In genomic region chr13:62854666-62855065, GRCm38 (mm10) we compare ENCODE assay signal across 8 mouse cellular contexts. TPM values are rescaled to one million over a fixed set of nuclear protein-coding genes. Genes with fewer than 3 reads are reported as not detected.
DNase-seq lines count a peak whose midpoint lies in the region; ATAC-seq and TF ChIP-seq lines count a peak whose summit lies in the region.

No protein-coding gene starts in this region.

- no peak overlapping the region for H3K4me2 ChIP-seq in embryonic facial prominence, embryonic 11.5 days (ENCODE audit: low read depth, low read length)
- peak overlapping the region; percentile 6; the same call in 1 of the 2 replicates for H3K4me2 ChIP-seq in lung, embryonic 16.5 days (ENCODE audit: low read depth, low read length)

- no peak overlapping the region for H3K27ac ChIP-seq in embryonic facial prominence, embryonic 11.5 days (replicated peaks; ENCODE audit: low read depth, low read length)
- no peak overlapping the region for H3K27ac ChIP-seq in lung, embryonic 16.5 days (ENCODE audit: low read length)

- intact Hi-C loops in heart, postnatal 10 days (cut with DNase I): loop anchor here (2.0 to 10.0 kb wide), 3 partner anchors 90 to 387 kb away; partner anchors contain the start of gene Gm49359

- no peak overlapping the region for H3ac ChIP-seq in C2C12 (ENCODE audit: control insufficient read depth, insufficient read length, low read depth)

- no peaks in the 10 kb centered on the region for H3K4me1 ChIP-seq in embryonic facial prominence, embryonic 11.5 days (ENCODE audit: control insufficient read depth, insufficient read depth, low read length)
- peaks cover 7% of the 10 kb centered on the region; the same call in 1 of the 2 replicates for H3K4me1 ChIP-seq in lung, embryonic 16.5 days (replicated peaks; ENCODE audit: control insufficient read depth, insufficient read depth, low read length)

- DNase-seq in adrenal gland, postnatal 10 days: peak; percentile 93
- DNase-seq in embryonic facial prominence, embryonic 11.5 days (ENCODE audit: low spot score): peak; percentile 73
- peak; percentile 71 to 88 for DNase-seq in heart, postnatal 10 days
- DNase-seq in layer of hippocampus, adult 18-20 months (ENCODE audit: low spot score in 2 of 2): peak; percentile 11 to 77
- peak; percentile 85 for DNase-seq in ovary, postnatal 14 days (ENCODE audit: low spot score)
- peak; percentile 70 for DNase-seq in thymus, postnatal 25 days

- H3K9me3 ChIP-seq in embryonic facial prominence, embryonic 11.5 days (replicated peaks; ENCODE audit: control insufficient read depth, low read length): no peaks in the 10 kb centered on the region
- H3K9me3 ChIP-seq in lung, embryonic 16.5 days (ENCODE audit: control insufficient read depth, low read length): no peaks in the 10 kb centered on the region

- no peaks in the 10 kb centered on the region for H3K79me3 ChIP-seq in C2C12 (ENCODE audit: low read depth)

- TF ChIP-seq CTCF in C2C12 (IDR thresholded peaks at IDR 0.05; ENCODE audit: control insufficient read depth, insufficient read depth, insufficient read length): peak; percentile 80

- H3K27me3 ChIP-seq in C2C12 (ENCODE audit: control insufficient read depth, insufficient read depth, insufficient read length): peaks cover 12% of the 10 kb centered on the region
- H3K27me3 ChIP-seq in embryonic facial prominence, embryonic 11.5 days (ENCODE audit: control insufficient read depth, insufficient read depth, low read length): no peaks in the 10 kb centered on the region
- H3K27me3 ChIP-seq in lung, embryonic 16.5 days (ENCODE audit: control insufficient read depth, insufficient read depth, low read depth, low read length): no peaks in the 10 kb centered on the region

- H3K9ac ChIP-seq in embryonic facial prominence, embryonic 11.5 days (replicated peaks; ENCODE audit: low read length): no peak overlapping the region
- H3K9ac ChIP-seq in lung, embryonic 16.5 days (ENCODE audit: low read length): no peak overlapping the region

- ATAC-seq in embryonic facial prominence, embryonic 11.5 days (replicated peaks; ENCODE audit: insufficient number of reproducible peaks, low FRiP score, low TSS enrichment, low read depth): no peak
- no peak for ATAC-seq in lung, embryonic 16.5 days (ENCODE audit: low read depth)

- no peaks in the 10 kb centered on the region for H3K79me2 ChIP-seq in C2C12 (ENCODE audit: control insufficient read depth, insufficient read depth)

- H3K36me3 ChIP-seq in C2C12 (ENCODE audit: control insufficient read depth, insufficient read depth): no peaks in the 10 kb centered on the region
- H3K36me3 ChIP-seq in embryonic facial prominence, embryonic 11.5 days (replicated peaks; ENCODE audit: control insufficient read depth, insufficient read depth, low read depth, low read length): no peaks in the 10 kb centered on the region
- no peaks in the 10 kb centered on the region for H3K36me3 ChIP-seq in lung, embryonic 16.5 days (ENCODE audit: control insufficient read depth, insufficient read depth, low read length)

- no peak overlapping the region for H3K4me3 ChIP-seq in C2C12 (ENCODE audit: insufficient read depth, poor library complexity, severe bottlenecking)
- H3K4me3 ChIP-seq in embryonic facial prominence, embryonic 11.5 days (ENCODE audit: low read depth, low read length): no peak overlapping the region
- no peak overlapping the region for H3K4me3 ChIP-seq in lung, embryonic 16.5 days (ENCODE audit: low read length)

- WGBS in embryonic facial prominence, embryonic 11.5 days: 12% methylated on average over 15 of the region's 15 CpGs
- WGBS in lung, embryonic 16.5 days: 11% methylated on average over 15 of the region's 15 CpGs

TF ChIP-seq in C2C12, 6 proteins besides CTCF, POLR2A, EP300 and RAD21:
- TF ChIP-seq CEBPB (IDR thresholded peaks at IDR 0.05; ENCODE audit: low read depth): no peak
- TF ChIP-seq USF1 (IDR thresholded peaks at IDR 0.05; ENCODE audit: low read depth): no peak
- no peak for TF ChIP-seq FOSL1 (IDR thresholded peaks at IDR 0.05; ENCODE audit: insufficient read depth, low read length, poor library complexity, severe bottlenecking)
- no peak for TF ChIP-seq MYOG (IDR thresholded peaks at IDR 0.05; ENCODE audit: control insufficient read depth, extremely low read depth, insufficient read length)
- no peak for TF ChIP-seq MAX (IDR thresholded peaks at IDR 0.05)

RNA-seq across cellular contexts. Expression of gene Fbp2, which starts 3.6 kb away (rescaled TPM):
- not detected for polyA plus RNA-seq in C2C12 (2012; fragmentation: generic; extraction: Trizol)
- total RNA-seq in adrenal gland, postnatal 10 days (2021): 10 to 100 TPM in 1 of 2 experiments, 1 to 10 TPM in 1; 9.1 to 29.7 TPM
- 0.21 and 0.22 TPM in 2 replicates for polyA plus RNA-seq in embryonic facial prominence, embryonic 11.5 days (2014; fragmentation: Nextera tagmentation; extraction: Ambion mirVana)
- total RNA-seq in heart, postnatal 10 days (2021): 10 to 100 TPM; 33.8 to 39.5 TPM
- total RNA-seq in layer of hippocampus, adult 18-20 months (2021): not detected
- polyA plus RNA-seq in lung, embryonic 16.5 days (2015; fragmentation: Nextera tagmentation; extraction: Ambion mirVana): 0.73 and 1.4 TPM in 2 replicates

RNA-seq across cellular contexts. Expression of gene Fbp1, which starts 33.4 kb away (rescaled TPM):
- not detected for polyA plus RNA-seq in C2C12 (2012; fragmentation: generic; extraction: Trizol)
- 100 to 1,000 TPM; 112 to 337 TPM for total RNA-seq in adrenal gland, postnatal 10 days (2021)
- 0.31 TPM in 1 of 2 replicates, not detected in the other for polyA plus RNA-seq in embryonic facial prominence, embryonic 11.5 days (2014; fragmentation: Nextera tagmentation; extraction: Ambion mirVana)
- not detected for total RNA-seq in heart, postnatal 10 days (2021)
- under 1 TPM in 1 of 2 experiments, not detected in 1; 0.57 TPM for total RNA-seq in layer of hippocampus, adult 18-20 months (2021)
- polyA plus RNA-seq in lung, embryonic 16.5 days (2015; fragmentation: Nextera tagmentation; extraction: Ambion mirVana): 2.1 and 3.6 TPM in 2 replicates

Comparison
In these comparisons a context has a peak if more than half of its experiments do, and no peak if none do; other contexts are left out.
1. RNA of gene Fbp2, which starts 3.6 kb away (total RNA-seq): 33.8 to 39.5 TPM in heart, postnatal 10 days and 9.1 to 29.7 TPM in adrenal gland, postnatal 10 days; not detected in layer of hippocampus, adult 18-20 months; every median in the first group is over 4 times any median in the second.
2. RNA of gene Fbp1, which starts 33.4 kb away (total RNA-seq): 112 to 337 TPM in adrenal gland, postnatal 10 days; 0.57 TPM in layer of hippocampus, adult 18-20 months and not detected in heart, postnatal 10 days; every median in the first group is over 10 times any median in the second.
3. Peak in every context shown above with its lines, with median percentiles within 50 percentile points of each other: DNase-seq.